Mouse (Mus musculus): Measurements from ENCODE around the gene D13Ertd608e.

GRCm38 (mm10) chr13:119810031-119810430 is 25.8 kb upstream of the D13Ertd608e start:
- TF ChIP-seq POLR2A (IDR thresholded peaks at IDR 0.05; ENCODE audit: borderline replicate concordance, extremely low read depth, low read depth, low read length): no peak
- TF ChIP-seq CTCF (IDR thresholded peaks at IDR 0.05; ENCODE audit: insufficient read depth, low read length): no peak

Data from lung, adult 2 months (tissue).